Mouse (Mus musculus): ENCODE data around the gene Mipep.

GRCm38 (mm10) chr14:60770594-60770993 is 13.8 kb upstream of the Mipep start:
- TF ChIP-seq CTCF (IDR thresholded peaks at IDR 0.05; ENCODE audit: control insufficient read depth, insufficient read depth, insufficient replicate concordance, low read depth, low read length) (no peak), POLR2A (IDR thresholded peaks at IDR 0.05; ENCODE audit: control insufficient read depth, low read depth, low read length) (no peak)

Measured in testis, adult 2 months (tissue).